ENCODE assay signal across 10 mouse cellular contexts in the genomic region with DNA sequence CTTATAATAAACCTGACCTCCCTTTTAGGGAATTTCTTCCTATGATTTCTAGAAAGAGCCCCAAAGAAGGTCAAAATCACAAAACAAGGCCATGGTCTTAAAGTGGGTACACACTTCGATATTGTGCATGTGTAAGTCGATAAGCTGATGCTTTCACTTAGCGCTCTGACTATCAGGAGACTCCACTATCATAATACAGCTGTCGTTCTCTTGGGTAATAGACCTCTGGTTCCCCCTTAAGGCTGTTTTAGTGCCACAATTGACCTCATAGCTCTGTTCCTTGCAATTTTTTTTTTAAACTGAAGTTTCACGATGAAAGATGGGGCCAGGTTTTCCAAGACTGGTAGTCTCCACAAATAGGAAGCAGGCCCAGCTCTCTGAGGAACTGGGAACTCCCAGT. TPM values are rescaled to one million over a fixed set of nuclear protein-coding genes. Genes with fewer than 3 reads are reported as not detected.
DNase-seq lines count a peak whose midpoint lies in the region; ATAC-seq and TF ChIP-seq lines count a peak whose summit lies in the region.
"Had no signal": no experiment of that assay in that cellular context is flagged by ENCODE, and none has a peak within 500 bp of the region (broad histone marks: within the 10 kb centered on the region; RNA-seq: fewer than 3 reads in every experiment).

No protein-coding gene starts in this region.

- no peak overlapping the region for H3K27ac ChIP-seq in kidney, embryonic 14.5 days (ENCODE audit: low read depth, low read length)
- no peak overlapping the region for H3K27ac ChIP-seq in embryonic facial prominence, embryonic 10.5 days (replicated peaks)
- H3K27ac ChIP-seq in hindbrain, embryonic 16.5 days (ENCODE audit: low read depth, low read length), result no peak overlapping the region
- H3K27ac ChIP-seq in layer of hippocampus, adult 2 months, result no peak overlapping the region

- no peak for DNase-seq in kidney, adult 11 months
- no peak for DNase-seq in embryonic facial prominence, embryonic 10.5 days (ENCODE audit: low spot score)
- no peak for DNase-seq in right cerebral cortex, adult 2 months (ENCODE audit: low spot score in 2 of 2)
- no peak for DNase-seq in cerebellum, postnatal 14 days
- no peak for DNase-seq in layer of hippocampus, adult 2 months (ENCODE audit: low spot score in 2 of 2)

- TF ChIP-seq CTCF in layer of hippocampus, adult 2 months (conservative IDR thresholded peaks at IDR 0.05), result no peak

- peak overlapping the region; percentile 30 for H3K4me3 ChIP-seq in kidney, embryonic 14.5 days (ENCODE audit: low read length)
- H3K4me3 ChIP-seq in embryonic facial prominence, embryonic 10.5 days, result peak overlapping the region; percentile 57
- no peak overlapping the region for H3K4me3 ChIP-seq in hindbrain, embryonic 16.5 days (ENCODE audit: low read length)
- H3K4me3 ChIP-seq in layer of hippocampus, adult 2 months, result no peak overlapping the region

- 0 out of 2 replicates have a peak, but pooled peaks cover 9% of the 10 kb centered on the region for H3K4me1 ChIP-seq in kidney, embryonic 14.5 days (ENCODE audit: control insufficient read depth, insufficient read depth, low read length)
- H3K4me1 ChIP-seq in embryonic facial prominence, embryonic 10.5 days, result peaks cover 34% of the 10 kb centered on the region
- H3K4me1 ChIP-seq in hindbrain, embryonic 16.5 days (ENCODE audit: control insufficient read depth, insufficient read depth, low read depth, low read length), result peaks cover 8% of the 10 kb centered on the region

- no peaks in the 10 kb centered on the region for H3K36me3 ChIP-seq in kidney, embryonic 14.5 days (ENCODE audit: control insufficient read depth, insufficient read depth, low read length)
- no peaks in the 10 kb centered on the region for H3K36me3 ChIP-seq in embryonic facial prominence, embryonic 10.5 days (replicated peaks)
- no peaks in the 10 kb centered on the region for H3K36me3 ChIP-seq in hindbrain, embryonic 16.5 days (ENCODE audit: control insufficient read depth, insufficient read depth, low read length)

- H3K9me3 ChIP-seq in kidney, embryonic 14.5 days (ENCODE audit: control insufficient read depth, low read length), result no peaks in the 10 kb centered on the region
- H3K9me3 ChIP-seq in embryonic facial prominence, embryonic 10.5 days, result no peaks in the 10 kb centered on the region
- H3K9me3 ChIP-seq in hindbrain, embryonic 16.5 days (ENCODE audit: control insufficient read depth, low read length), result no peaks in the 10 kb centered on the region

- H3K27me3 ChIP-seq in kidney, embryonic 14.5 days (ENCODE audit: control insufficient read depth, insufficient read depth, low read length), result peaks cover 6% of the 10 kb centered on the region; the same call in 1 of the 2 replicates
- H3K27me3 ChIP-seq in embryonic facial prominence, embryonic 10.5 days (replicated peaks; ENCODE audit: low read depth, poor library complexity, severe bottlenecking), result peaks cover 43% of the 10 kb centered on the region
- no peaks in the 10 kb centered on the region for H3K27me3 ChIP-seq in hindbrain, embryonic 16.5 days (replicated peaks; ENCODE audit: control insufficient read depth, insufficient read depth, low read length)

- no peak for ATAC-seq in kidney, embryonic 14.5 days (ENCODE audit: low FRiP score, low TSS enrichment)
- ATAC-seq in hindbrain, embryonic 16.5 days, result no peak
- ATAC-seq in megakaryocyte-erythroid progenitor cell, adult 5-6 weeks (replicated peaks; ENCODE audit: low FRiP score, low TSS enrichment, poor library complexity, severe bottlenecking), result peak; percentile 81

- 57% methylated on average over 5 of the region's 5 CpGs for WGBS in kidney, embryonic 14.5 days
- 58% methylated on average over 5 of the region's 5 CpGs for WGBS in embryonic facial prominence, embryonic 10.5 days
- 68% methylated on average over 5 of the region's 5 CpGs for WGBS in hindbrain, embryonic 16.5 days

- peak overlapping the region; percentile 58 for H3K4me2 ChIP-seq in kidney, embryonic 14.5 days (replicated peaks; ENCODE audit: low read depth, low read length)
- H3K4me2 ChIP-seq in hindbrain, embryonic 16.5 days (ENCODE audit: low read length), result peak overlapping the region; percentile 70

- H3K9ac ChIP-seq in kidney, embryonic 14.5 days (ENCODE audit: low read depth, low read length), result no peak overlapping the region
- H3K9ac ChIP-seq in hindbrain, embryonic 16.5 days (ENCODE audit: low read depth, low read length), result no peak overlapping the region

RNA-seq across cellular contexts. Expression of a gene that starts 1.0 kb away (rescaled TPM):
- 0.58 and 0.76 TPM in 2 replicates for polyA plus RNA-seq in kidney, embryonic 14.5 days (2014; fragmentation: Nextera tagmentation; extraction: Ambion mirVana)
- 0.91 and 0.97 TPM in 2 replicates for polyA plus RNA-seq in embryonic facial prominence, embryonic 10.5 days (2016; fragmentation: Nextera tagmentation; extraction: Ambion mirVana)
- 2.8 and 3.3 TPM in 2 replicates for polyA plus RNA-seq in hindbrain, embryonic 16.5 days (2015; fragmentation: Nextera tagmentation; extraction: Ambion mirVana)
- not detected in 2 replicates for total RNA-seq in megakaryocyte-erythroid progenitor cell, adult 5-6 weeks (2014; fragmentation: Nextera tagmentation)
- not detected in 2 replicates for total RNA-seq in megakaryocyte-erythroid progenitor cell, adult 5-6 weeks (2017)
- total RNA-seq in layer of hippocampus, adult 2 months (2021), result under 1 TPM; 0.27 to 0.28 TPM
- polyA plus RNA-seq: spleen, adult 2 months had no signal

RNA-seq across cellular contexts. Expression of a gene that starts 47.3 kb away (rescaled TPM):
- polyA plus RNA-seq in kidney, embryonic 14.5 days (2014; fragmentation: Nextera tagmentation; extraction: Ambion mirVana), result 0.40 TPM in 1 of 2 replicates, not detected in the other
- polyA plus RNA-seq in embryonic facial prominence, embryonic 10.5 days (2016; fragmentation: Nextera tagmentation; extraction: Ambion mirVana), result 0.30 TPM in 1 of 2 replicates, not detected in the other
- polyA plus RNA-seq in hindbrain, embryonic 16.5 days (2015; fragmentation: Nextera tagmentation; extraction: Ambion mirVana), result 0.32 and 0.69 TPM in 2 replicates
- total RNA-seq in megakaryocyte-erythroid progenitor cell, adult 5-6 weeks (2014; fragmentation: Nextera tagmentation), result not detected in 2 replicates
- total RNA-seq in megakaryocyte-erythroid progenitor cell, adult 5-6 weeks (2017), result not detected in 2 replicates
- 1 to 10 TPM; 1.3 to 1.6 TPM for total RNA-seq in layer of hippocampus, adult 2 months (2021)
- polyA plus RNA-seq: forebrain, embryonic 14.5 days; spleen, adult 2 months had no signal

Comparison
In these comparisons a context has a peak if more than half of its experiments do, and no peak if none do; other contexts are left out.
1. H3K4me3 ChIP-seq: peak in kidney, embryonic 14.5 days (single experiment) and embryonic facial prominence, embryonic 10.5 days (single experiment); none in hindbrain, embryonic 16.5 days (single experiment) and layer of hippocampus, adult 2 months (single experiment).